Mouse (Mus musculus) embryonic stem cell, embryonic (primary cell): ENCODE data around the gene Tctn1.

Experiments
- CTCF ChIA-PET, 4 experiments: fragments of 300-600 bp in 2 of 4; fragments of 350-600 bp in 2 of 4; sonication (Branson Sonifier 250); formaldehyde crosslinking; loops; one replicate each; lab custom pipeline; 2022; ENCODE audit warnings: inconsistent platforms in 2 of 4; lab: Charles Lee
- POLR2A ChIA-PET, 4 experiments: fragments of 300-600 bp in 2 of 4; fragments of 350-600 bp in 2 of 4; sonication (Branson Sonifier 250); formaldehyde crosslinking; loops; one replicate each; lab custom pipeline; 2022; ENCODE audit warnings: antibody characterized with exemption in 4 of 4, inconsistent platforms in 1 of 4; lab: Charles Lee

Gene Tctn1

DNA sequence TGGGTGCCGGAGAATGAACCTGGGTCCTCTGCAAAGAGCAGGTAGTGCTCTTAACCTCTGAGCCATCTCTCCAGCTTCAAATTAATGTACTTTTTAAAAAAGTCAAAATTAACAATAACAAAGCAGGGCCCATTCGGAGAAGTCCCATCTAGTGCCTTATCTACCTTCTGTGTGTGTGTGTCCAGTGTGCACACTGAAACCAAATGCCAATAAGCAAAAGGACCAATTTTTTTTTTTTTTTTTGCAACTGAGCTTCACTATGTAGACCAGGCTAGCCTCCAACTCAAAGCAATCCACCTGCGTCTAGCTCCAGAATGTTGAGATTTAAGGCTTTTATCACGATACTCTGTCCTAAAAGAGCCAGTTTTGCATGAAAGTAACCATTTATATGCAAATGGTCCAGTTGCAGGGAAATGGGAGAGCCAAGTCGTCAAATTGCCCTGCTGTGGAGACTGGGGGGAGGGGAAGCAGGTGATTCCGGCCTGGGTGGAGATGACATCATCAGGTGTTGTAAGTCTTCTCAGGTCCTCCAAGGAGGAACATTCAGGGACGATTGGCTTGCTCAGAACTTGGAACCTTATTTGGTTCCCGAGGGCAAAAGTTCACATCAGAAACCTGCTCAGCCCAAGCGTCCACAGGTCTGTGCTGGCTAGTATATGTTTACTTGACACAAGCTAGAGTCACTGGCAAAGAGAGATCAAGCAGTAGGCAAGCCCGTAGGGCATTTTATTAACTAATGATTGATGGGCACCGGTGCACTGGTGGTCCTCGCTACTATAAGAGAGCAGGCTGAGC, 72.8 kb downstream of the Tctn1 start:
- ChIA-PET CTCF (interaction anchor here in 3 of 4 experiments (0.5 to 2.9 kb wide), 32 partner anchors 8 to 1180 kb away, joined by 3 to 30 read pairs (median 3); partner anchors contain the start of genes Fam216a (in 1 of the 3) and Tctn1 (in 1 of the 3)), POLR2A (interaction anchor here in 3 of 4 experiments (0.6 to 3.8 kb wide), 89 partner anchors 8 to 1304 kb away, joined by 3 to 145 read pairs (median 5); partner anchors contain the start of genes Ppp1cc (in 3 of the 3), Hvcn1 (in 2 of the 3), Tctn1 (in 2 of the 3) and Anapc5 (in 1 of the 3))

DNA sequence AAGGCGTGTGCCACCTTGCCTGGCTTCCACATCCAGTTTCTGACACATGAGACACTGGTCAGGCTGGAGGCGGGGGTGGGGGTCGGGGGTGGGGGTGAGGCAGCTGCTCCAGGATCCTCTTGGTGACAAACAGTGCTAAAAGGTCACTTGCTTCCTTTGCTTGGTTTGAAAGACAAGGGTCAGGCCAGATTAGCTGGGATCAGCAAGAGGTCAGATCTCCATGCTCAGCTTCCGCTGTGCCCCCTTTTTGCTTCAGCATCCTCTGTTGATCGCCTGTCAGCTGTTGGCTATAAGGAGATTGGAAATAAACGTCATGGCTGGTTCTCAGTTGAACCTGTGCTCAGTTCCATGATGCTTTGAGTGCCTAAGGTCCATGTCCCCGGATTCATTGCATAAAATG, 73.8 kb downstream of the Tctn1 start:
- ChIA-PET POLR2A (interaction anchor here in 3 of 4 experiments (0.6 to 3.8 kb wide), 38 partner anchors 10 to 631 kb away, joined by 3 to 145 read pairs (median 7); partner anchors contain the start of genes Ppp1cc (in 3 of the 3), Hvcn1 (in 2 of the 3), Anapc5 (in 1 of the 3) and Tctn1 (in 1 of the 3)), CTCF (interaction anchor here in 2 of 4 experiments (0.6 to 2.9 kb wide), 5 partner anchors 11 to 62 kb away, joined by 3 to 19 read pairs (median 10); no protein-coding TSS in a partner anchor)

DNA sequence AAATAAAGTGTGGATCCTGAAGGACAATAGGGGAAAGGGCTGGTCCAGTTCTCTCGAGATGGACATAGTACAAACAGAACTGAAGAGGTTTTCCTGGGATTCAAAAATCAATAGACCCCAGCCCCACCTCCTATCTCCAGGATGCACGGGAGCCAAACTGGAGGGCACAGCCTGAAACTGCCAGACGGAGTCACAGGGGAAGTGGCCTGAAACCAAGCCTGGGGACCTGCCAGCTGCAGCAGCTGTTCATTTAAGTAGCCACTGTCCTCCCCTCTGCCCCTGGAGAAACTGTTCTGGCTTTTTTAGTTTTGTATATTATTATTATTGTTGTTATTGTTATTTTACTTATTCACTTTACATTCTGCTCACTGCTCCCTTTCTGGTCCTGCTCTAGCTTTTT, 75.1 kb downstream of the Tctn1 start:
- POLR2A ChIA-PET = interaction anchor here in 1 of 4 experiments (0.9 kb wide), 1 partner anchor 9 kb away, joined by 3 read pairs; no protein-coding TSS in a partner anchor
- CTCF ChIA-PET = interaction anchor here in 2 of 4 experiments (0.7 to 1.6 kb wide), 2 partner anchors 12 to 379 kb away, joined by 3 to 5 read pairs; no protein-coding TSS in a partner anchor
